Mouse (Mus musculus) thymus, adult 2 months (tissue): ENCODE results near the gene Mindy2. TPM values are rescaled to one million over a fixed set of nuclear protein-coding genes. Genes with fewer than 3 reads are reported as not detected.
"Not testable (repeated sequence)": the region's sequence is repeated elsewhere in the genome, so short reads cannot be mapped to it uniquely, and the experiment has no call there.

Experiments used
- DNase-seq: peaks from one replicate; pipeline ENCODE4 v3.0.0; 2021
- H3K27ac ChIP-seq: fragments of 200-500 bp; 2 replicates; pipeline ENCODE4 v1.5.1; 2012; ENCODE audit warnings: low read length, control low read depth; ENCODE audit not compliant: control insufficient read depth, insufficient read depth
- H3K27me3 ChIP-seq: fragments of 200-500 bp; 2 replicates; pipeline ENCODE4 v1.6.1; 2012; ENCODE audit warnings: mild to moderate bottlenecking, low read length, moderate library complexity, mixed read lengths; ENCODE audit not compliant: control insufficient read depth, insufficient read depth
- H3K36me3 ChIP-seq: fragments of 200-500 bp; 2 replicates; pipeline ENCODE4 v1.6.1; 2012; ENCODE audit warnings: mild to moderate bottlenecking, low read length, moderate library complexity; ENCODE audit not compliant: control insufficient read depth, insufficient read depth
- H3K4me1 ChIP-seq: fragments of 200-500 bp; replicated peaks from 2 replicates; pipeline ENCODE4 v1.6.1; 2012; ENCODE audit warnings: low read length; ENCODE audit not compliant: control insufficient read depth, insufficient read depth
- H3K4me3 ChIP-seq: fragments of 200-500 bp; 2 replicates; pipeline ENCODE4 v1.5.1; 2012; ENCODE audit warnings: mild to moderate bottlenecking, low read length, control low read depth, moderate library complexity; ENCODE audit not compliant: control insufficient read depth, insufficient read depth
- CTCF ChIP-seq: fragments of 200-500 bp; IDR thresholded peaks from 2 replicates; pipeline ENCODE4 v1.5.1; 2012; ENCODE audit warnings: mild to moderate bottlenecking, control low read depth, low read length, moderate library complexity, borderline replicate concordance; ENCODE audit not compliant: control insufficient read depth, poor library complexity, insufficient read depth; ENCODE audit errors: extremely low read depth
- POLR2A ChIP-seq: fragments of 200-500 bp; IDR thresholded peaks from 2 replicates; pipeline ENCODE4 v1.6.1; 2012; ENCODE audit warnings: mild to moderate bottlenecking, low read length, control low read depth, moderate library complexity; ENCODE audit not compliant: control insufficient read depth, poor library complexity, insufficient read depth; ENCODE audit errors: extremely low read depth
- WGBS: fragments of 180-500 bp; shearing (Covaris S2); methylation state at CpG from one replicate; pipeline ENCODE4 v1.1.7; 2018; 5-methylcytosine and 5-hydroxymethylcytosine counted together
- polyA plus RNA-seq: library from polyadenylated mRNA; depleted of rRNA; stranded (reverse); fragments of >200 nt; gene quantifications from 2 replicates; pipeline ENCODE4 v1.2.3, GENCODE M21; 2012; rRNA removed

Mindy2 gene
- polyA plus RNA-seq, 1 experiment = 17.3 TPM

DNA sequence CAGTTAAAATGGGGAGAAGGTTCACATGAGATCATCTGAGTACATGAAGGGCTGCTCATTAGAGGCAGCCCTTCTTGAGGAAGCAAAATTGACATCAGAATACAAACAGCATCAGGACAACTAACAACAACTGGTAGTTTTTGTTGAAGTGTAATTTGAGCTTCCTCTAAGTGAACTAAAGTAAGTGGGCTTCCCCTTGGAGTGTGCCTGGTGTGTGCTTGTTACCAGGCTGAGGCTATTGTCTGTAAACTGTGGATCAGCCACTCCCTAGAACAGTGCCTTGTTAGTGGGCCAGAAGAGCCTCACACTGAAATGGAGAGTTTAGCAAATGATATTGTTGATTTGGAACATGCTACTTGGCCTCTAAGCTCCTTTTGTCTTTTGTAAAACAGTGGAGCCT is 101.5 kb downstream of the Mindy2 start:
- TF ChIP-seq CTCF (no peak), POLR2A (no peak)
- no peak for DNase-seq
- Histone ChIP-seq H3K4me1 (no peaks in the 10 kb centered on the region), H3K4me3 (no peak overlapping the region), H3K27me3 (no peaks in the 10 kb centered on the region), H3K36me3 (no peaks in the 10 kb centered on the region), H3K27ac (no peak overlapping the region)

DNA sequence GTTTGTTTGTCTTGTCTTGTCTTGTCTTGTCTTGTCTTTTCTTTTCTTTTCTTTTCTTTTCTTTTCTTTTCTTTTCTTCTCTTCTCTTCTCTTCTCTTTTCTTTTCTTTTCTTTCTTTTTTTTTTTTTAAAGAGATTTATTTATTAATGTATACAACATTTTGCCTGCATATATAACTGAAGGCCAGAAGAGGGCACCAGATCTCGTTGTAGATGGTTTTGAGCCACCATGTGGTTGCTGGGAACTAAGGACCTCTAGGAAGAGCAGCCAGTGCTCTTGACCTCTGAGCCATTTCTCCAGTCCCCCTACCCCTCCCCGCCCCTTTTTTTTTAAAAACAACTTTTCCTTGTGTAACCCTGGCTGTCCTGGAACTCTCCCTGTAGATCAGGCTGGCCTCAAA is 104.7 kb downstream of the Mindy2 start:
- WGBS = 99% methylated on average over 2 of the region's 2 CpGs
- not testable (repeated sequence) for DNase-seq, H3K36me3 ChIP-seq, H3K4me1 ChIP-seq, H3K4me3 ChIP-seq, H3K27ac ChIP-seq, H3K27me3 ChIP-seq

DNA sequence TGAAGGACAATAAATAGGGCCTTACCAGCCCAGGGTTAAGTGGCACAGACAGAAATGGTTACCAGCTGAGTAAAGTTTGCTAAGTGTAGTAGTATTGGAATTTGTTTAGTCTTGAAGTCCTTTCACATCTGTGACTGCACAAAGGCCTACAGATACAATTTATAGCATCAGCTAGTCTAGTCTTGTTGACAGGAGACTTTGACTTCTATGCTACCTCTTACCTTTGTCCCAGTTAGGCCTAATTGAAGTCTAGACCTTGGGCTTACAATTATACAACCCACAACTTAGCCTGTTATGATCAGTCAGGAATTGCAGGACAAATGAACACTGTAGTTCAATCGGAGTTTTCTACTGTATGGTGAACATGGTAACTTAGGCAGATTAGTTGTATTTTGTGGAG is 105.5 kb downstream of the Mindy2 start:
- no peak overlapping the region for H3K4me3 ChIP-seq
- TF ChIP-seq CTCF (no peak), POLR2A (no peak)
- H3K36me3 ChIP-seq = peaks cover 7% of the 10 kb centered on the region
- H3K4me1 ChIP-seq = no peaks in the 10 kb centered on the region
- no peak for DNase-seq
- H3K27ac ChIP-seq = no peak overlapping the region
- no peaks in the 10 kb centered on the region for H3K27me3 ChIP-seq
- WGBS = 100% methylated on average over 1 of the region's 1 CpGs

Other genes with a start within 250 kb of the Mindy2 start
- gene Ccnb2, start 235.6 kb downstream of the Mindy2 start, polyA plus RNA-seq = 62.5 and 74.4 TPM in 2 replicates
- gene Rnf111, start 153.4 kb downstream of the Mindy2 start, polyA plus RNA-seq = 94.5 and 111 TPM in 2 replicates
- 14.8 and 15.7 TPM in 2 replicates for gene Sltm, start 114.4 kb downstream of the Mindy2 start, polyA plus RNA-seq
- gene Gm10642, start 923 bp downstream of the Mindy2 start, polyA plus RNA-seq = 3.5 and 6.3 TPM in 2 replicates
- 21.7 and 25.4 TPM in 2 replicates for gene Adam10, start 21.8 kb upstream of the Mindy2 start, polyA plus RNA-seq